Mouse (Mus musculus) leukemia stem cell, adult 10-12 weeks (primary cell): ENCODE data around the gene Xlr4c. TPM values are rescaled to one million over a fixed set of nuclear protein-coding genes. Genes with fewer than 3 reads are reported as not detected.

ENCODE experiments used
- polyA plus RNA-seq: library from polyadenylated mRNA; stranded (reverse); fragments of >175 nt; gene quantifications from 2 replicates; pipeline ENCODE4 v1.2.3, GENCODE M21; 2012; ENCODE audit warnings: low replicate concordance

The Xlr4c gene
- polyA plus RNA-seq, result 0.73 and 2.7 TPM in 2 replicates

GRCm38 (mm10) chrX:73242821-73243325 lies at the start of gene Xlr4c:
Gene Xlr4c (minus strand): TSS chrX:73243130.

GRCm38 (mm10) chrX:73265270-73265669 lies 22.3 kb upstream of the Xlr4c start, which contains the start of gene Xlr3c:
Gene Xlr3c (minus strand): TSS chrX:73265390.

GRCm38 (mm10) chrX:73227914-73228605 lies 14.9 kb downstream of the Xlr4c start, which contains the start of gene F8a:
Gene F8a (plus strand): TSS chrX:73228291.

GRCm38 (mm10) chrX:73213819-73214564 lies 28.9 kb downstream of the Xlr4c start, which contains the start of gene Xlr4b:
Gene Xlr4b (plus strand): TSS chrX:73214333.

GRCm38 (mm10) chrX:73191934-73192333 lies 51.0 kb downstream of the Xlr4c start, which contains the start of gene Xlr3b:
Gene Xlr3b (plus strand): TSS chrX:73192207.

Other genes starting within 250 kb of the Xlr4c start
- gene Pnma5, start 206.0 kb downstream of the Xlr4c start, polyA plus RNA-seq, result not detected in 2 replicates
- 0.11 TPM in 1 of 2 replicates, not detected in the other for gene Pnma3, start 178.3 kb downstream of the Xlr4c start, polyA plus RNA-seq
- gene Xlr4a, start 160.7 kb downstream of the Xlr4c start, polyA plus RNA-seq, result 0.15 TPM in 1 of 2 replicates, not detected in the other
- gene Xlr3a, start 146.0 kb downstream of the Xlr4c start, polyA plus RNA-seq, result not detected in 2 replicates
- 0.14 TPM in 1 of 2 replicates, not detected in the other for gene Gm14685, start 126.1 kb downstream of the Xlr4c start, polyA plus RNA-seq
- gene Xlr5b, start 94.3 kb downstream of the Xlr4c start, polyA plus RNA-seq, result not detected in 2 replicates
- not detected in 2 replicates for gene DXBay18, start 93.7 kb downstream of the Xlr4c start, polyA plus RNA-seq
- gene Spin2d, start 66.1 kb downstream of the Xlr4c start, polyA plus RNA-seq, result not detected in 2 replicates
- not detected in 2 replicates for gene Xlr3b, start 50.9 kb downstream of the Xlr4c start, polyA plus RNA-seq
- 0.92 and 1.4 TPM in 2 replicates for gene Xlr4b, start 28.8 kb downstream of the Xlr4c start, polyA plus RNA-seq
- gene F8a, start 14.8 kb downstream of the Xlr4c start, polyA plus RNA-seq, result 17.9 and 29.9 TPM in 2 replicates
- not detected in 2 replicates for gene Xlr3c, start 22.3 kb upstream of the Xlr4c start, polyA plus RNA-seq
- gene Xlr5a, start 49.8 kb upstream of the Xlr4c start, polyA plus RNA-seq, result not detected in 2 replicates
- not detected in 2 replicates for gene Xlr5c, start 49.8 kb upstream of the Xlr4c start, polyA plus RNA-seq
- gene Gm45015, start 93.7 kb upstream of the Xlr4c start, polyA plus RNA-seq, result not detected in 2 replicates
- 0.93 and 1.5 TPM in 2 replicates for gene Zfp275, start 99.5 kb upstream of the Xlr4c start, polyA plus RNA-seq
- gene Gm18336, start 155.6 kb upstream of the Xlr4c start, polyA plus RNA-seq, result not detected in 2 replicates
- gene Zfp92, start 168.0 kb upstream of the Xlr4c start, polyA plus RNA-seq, result 0.05 TPM in 1 of 2 replicates, not detected in the other
- gene Trex2, start 192.2 kb upstream of the Xlr4c start, polyA plus RNA-seq, result not detected in 2 replicates
- 1.0 and 2.9 TPM in 2 replicates for gene Haus7, start 215.9 kb upstream of the Xlr4c start, polyA plus RNA-seq
- 0.98 and 20.4 TPM in 2 replicates for gene Bgn, start 240.5 kb upstream of the Xlr4c start, polyA plus RNA-seq